9 mouse cellular contexts compared by ENCODE assay signal in genomic region chr17:78935857-78936256, GRCm38 (mm10). TPM values are rescaled to one million over a fixed set of nuclear protein-coding genes. Genes with fewer than 3 reads are reported as not detected.
DNase-seq lines count a peak whose midpoint lies in the region; ATAC-seq and TF ChIP-seq lines count a peak whose summit lies in the region.
"Had no signal": no experiment of that assay in that cellular context is flagged by ENCODE, and none has a peak within 500 bp of the region (broad histone marks: within the 10 kb centered on the region; RNA-seq: fewer than 3 reads in every experiment).

No protein-coding gene starts in this region.

- no peaks in the 10 kb centered on the region for H3K9me3 ChIP-seq in embryonic facial prominence, embryonic 13.5 days
- H3K9me3 ChIP-seq in limb, embryonic 10.5 days (replicated peaks) = no peaks in the 10 kb centered on the region
- no peaks in the 10 kb centered on the region for H3K9me3 ChIP-seq in neural tube, embryonic 14.5 days (ENCODE audit: control insufficient read depth, low read length)

- intact Hi-C loops in left cerebral cortex, postnatal 25 days (cut with DNase I) = loop anchor here (5.0 kb wide), 1 partner anchor 99 kb away; the partner anchor contains the start of genes Gpatch11 and Heatr5b

- no peak for TF ChIP-seq POLR2A in liver, adult 2 months (IDR thresholded peaks at IDR 0.05; ENCODE audit: extremely low read depth, insufficient read depth, low read length)

- TF ChIP-seq CTCF in liver, adult 2 months (IDR thresholded peaks at IDR 0.05; ENCODE audit: low read depth, low read length) = no peak

- peaks cover 9% of the 10 kb centered on the region; the same call in 1 of the 2 replicates for H3K79me2 ChIP-seq in liver, adult 2 months (ENCODE audit: control insufficient read depth, insufficient read depth, low read length)

- H3K27ac ChIP-seq in liver, adult 2 months (replicated peaks; ENCODE audit: insufficient read depth, low read depth, low read length) = no peak overlapping the region
- no peak overlapping the region for H3K27ac ChIP-seq in embryonic facial prominence, embryonic 13.5 days
- no peak overlapping the region for H3K27ac ChIP-seq in limb, embryonic 10.5 days
- H3K27ac ChIP-seq in neural tube, embryonic 14.5 days (ENCODE audit: low read depth, low read length) = no peak overlapping the region

- H3K36me3 ChIP-seq in liver, adult 2 months (ENCODE audit: control insufficient read depth, insufficient read depth, low read length) = peaks cover 33% of the 10 kb centered on the region
- H3K36me3 ChIP-seq in embryonic facial prominence, embryonic 13.5 days = peaks cover 50% of the 10 kb centered on the region
- peaks cover 50% of the 10 kb centered on the region for H3K36me3 ChIP-seq in limb, embryonic 10.5 days
- H3K36me3 ChIP-seq in neural tube, embryonic 14.5 days (ENCODE audit: control insufficient read depth, insufficient read depth, low read length) = peaks cover 35% of the 10 kb centered on the region

- H3K4me2 ChIP-seq in embryonic facial prominence, embryonic 13.5 days = peak overlapping the region; percentile 81
- H3K4me2 ChIP-seq in neural tube, embryonic 14.5 days (ENCODE audit: low read depth, low read length) = peak overlapping the region; percentile 78

- H3K4me1 ChIP-seq in liver, adult 2 months (ENCODE audit: control insufficient read depth, insufficient read depth, low read length) = peaks cover 2% of the 10 kb centered on the region
- H3K4me1 ChIP-seq in embryonic facial prominence, embryonic 13.5 days = peaks cover 19% of the 10 kb centered on the region
- peaks cover 11% of the 10 kb centered on the region for H3K4me1 ChIP-seq in limb, embryonic 10.5 days
- peaks cover 11% of the 10 kb centered on the region; the same call in 1 of the 2 replicates for H3K4me1 ChIP-seq in neural tube, embryonic 14.5 days (ENCODE audit: control insufficient read depth, insufficient read depth, low read length)

- no peak for DNase-seq in liver, adult 2 months (ENCODE audit: extremely low read depth, low read depth, low spot score)
- no peak for DNase-seq in liver
- DNase-seq in limb, embryonic 10.5 days (ENCODE audit: low spot score) = no peak
- DNase-seq in left cerebral cortex, postnatal 25 days (ENCODE audit: low spot score in 2 of 2) = no peak
- DNase-seq in kidney, adult 18-20 months = no peak
- no peak for DNase-seq in cerebellum, adult 11-12 months

- no peaks in the 10 kb centered on the region for H3K27me3 ChIP-seq in liver, adult 2 months (ENCODE audit: control insufficient read depth, insufficient read depth, low read length)
- no peaks in the 10 kb centered on the region for H3K27me3 ChIP-seq in embryonic facial prominence, embryonic 13.5 days
- H3K27me3 ChIP-seq in limb, embryonic 10.5 days (ENCODE audit: low read depth, poor library complexity, severe bottlenecking) = no peaks in the 10 kb centered on the region
- H3K27me3 ChIP-seq in neural tube, embryonic 14.5 days (ENCODE audit: control insufficient read depth, insufficient read depth, low read length) = no peaks in the 10 kb centered on the region

- no peak for ATAC-seq in embryonic facial prominence, embryonic 13.5 days (ENCODE audit: insufficient number of reproducible peaks, insufficient read depth, low FRiP score, low TSS enrichment, low read depth)
- ATAC-seq in neural tube, embryonic 14.5 days (ENCODE audit: low read depth) = no peak

- peak overlapping the region; percentile 85; the same call in 1 of the 2 replicates for H3K4me3 ChIP-seq in liver, adult 2 months (ENCODE audit: insufficient read depth, low read depth, low read length)
- peak overlapping the region; percentile 93 for H3K4me3 ChIP-seq in embryonic facial prominence, embryonic 13.5 days
- peak overlapping the region; percentile 77 for H3K4me3 ChIP-seq in limb, embryonic 10.5 days
- peak overlapping the region; percentile 48 for H3K4me3 ChIP-seq in neural tube, embryonic 14.5 days (ENCODE audit: low read depth, low read length)

- 84% methylated on average over 2 of the region's 2 CpGs for WGBS in liver, adult 2 months
- 82% methylated on average over 2 of the region's 2 CpGs for WGBS in embryonic facial prominence, embryonic 13.5 days
- 88% methylated on average over 2 of the region's 2 CpGs for WGBS in limb, embryonic 10.5 days
- 86% methylated on average over 2 of the region's 2 CpGs for WGBS in neural tube, embryonic 14.5 days

- no peak overlapping the region; the same call in 1 of the 2 replicates for H3K9ac ChIP-seq in liver, adult 2 months (ENCODE audit: low read depth, low read length)
- H3K9ac ChIP-seq in embryonic facial prominence, embryonic 13.5 days = peak overlapping the region; percentile 85
- no peak overlapping the region for H3K9ac ChIP-seq in neural tube, embryonic 14.5 days (replicated peaks; ENCODE audit: low read depth, low read length)

RNA-seq across cellular contexts. Expression of gene Cebpz, which starts 1.0 kb away (rescaled TPM):
- total RNA-seq in liver, adult 2 months (2014; rRNA removed) = 17.7 and 19.0 TPM in 2 replicates
- 3.2 and 4.4 TPM in 2 replicates for polyA plus RNA-seq in liver, adult 2 months (2012; rRNA removed)
- polyA plus RNA-seq in embryonic facial prominence, embryonic 13.5 days (2015; fragmentation: Nextera tagmentation; extraction: Ambion mirVana) = 75.3 and 78.3 TPM in 2 replicates
- 53.8 and 56.1 TPM in 2 replicates for polyA plus RNA-seq in limb, embryonic 10.5 days (2016; fragmentation: Nextera tagmentation; extraction: Ambion mirVana)
- polyA plus RNA-seq in neural tube, embryonic 14.5 days (2014; fragmentation: Nextera tagmentation; extraction: Ambion mirVana) = 43.5 and 45.3 TPM in 2 replicates
- 10 to 100 TPM; 30.1 to 31.9 TPM for total RNA-seq in left cerebral cortex, postnatal 25 days (2021)

RNA-seq across cellular contexts. Expression of gene Ndufaf7, which starts 1.1 kb away (rescaled TPM):
- 14.6 and 17.3 TPM in 2 replicates for total RNA-seq in liver, adult 2 months (2014; rRNA removed)
- polyA plus RNA-seq in liver, adult 2 months (2012; rRNA removed) = 5.5 and 5.7 TPM in 2 replicates
- 60.5 and 65.5 TPM in 2 replicates for polyA plus RNA-seq in embryonic facial prominence, embryonic 13.5 days (2015; fragmentation: Nextera tagmentation; extraction: Ambion mirVana)
- 47.9 and 48.2 TPM in 2 replicates for polyA plus RNA-seq in limb, embryonic 10.5 days (2016; fragmentation: Nextera tagmentation; extraction: Ambion mirVana)
- 62.5 and 68.8 TPM in 2 replicates for polyA plus RNA-seq in neural tube, embryonic 14.5 days (2014; fragmentation: Nextera tagmentation; extraction: Ambion mirVana)
- total RNA-seq in left cerebral cortex, postnatal 25 days (2021) = 10 to 100 TPM; 51.0 to 64.2 TPM

RNA-seq across cellular contexts. Expression of gene Cebpzos, which starts 19.6 kb away (rescaled TPM):
- 18.4 and 29.2 TPM in 2 replicates for total RNA-seq in liver, adult 2 months (2014; rRNA removed)
- polyA plus RNA-seq in liver, adult 2 months (2012; rRNA removed) = 9.6 and 11.0 TPM in 2 replicates
- 119 and 125 TPM in 2 replicates for polyA plus RNA-seq in embryonic facial prominence, embryonic 13.5 days (2015; fragmentation: Nextera tagmentation; extraction: Ambion mirVana)
- polyA plus RNA-seq in limb, embryonic 10.5 days (2016; fragmentation: Nextera tagmentation; extraction: Ambion mirVana) = 87.0 and 91.3 TPM in 2 replicates
- polyA plus RNA-seq in neural tube, embryonic 14.5 days (2014; fragmentation: Nextera tagmentation; extraction: Ambion mirVana) = 114 and 118 TPM in 2 replicates
- total RNA-seq in left cerebral cortex, postnatal 25 days (2021) = 10 to 100 TPM; 29.6 to 32.8 TPM

RNA-seq across cellular contexts. Expression of gene Sult6b1, which starts 29.1 kb away (rescaled TPM):
- total RNA-seq in liver, adult 2 months (2014; rRNA removed) = not detected in 2 replicates
- not detected in 2 replicates for polyA plus RNA-seq in liver, adult 2 months (2012; rRNA removed)
- polyA plus RNA-seq in embryonic facial prominence, embryonic 13.5 days (2015; fragmentation: Nextera tagmentation; extraction: Ambion mirVana) = 0.10 and 0.22 TPM in 2 replicates
- polyA plus RNA-seq in limb, embryonic 10.5 days (2016; fragmentation: Nextera tagmentation; extraction: Ambion mirVana) = 0.06 and 0.13 TPM in 2 replicates
- not detected in 2 replicates for polyA plus RNA-seq in neural tube, embryonic 14.5 days (2014; fragmentation: Nextera tagmentation; extraction: Ambion mirVana)
- not detected for total RNA-seq in left cerebral cortex, postnatal 25 days (2021)
- total RNA-seq: hematopoietic stem cell, adult 5-6 weeks had no signal

RNA-seq across cellular contexts. Expression of gene Eif2ak2, which starts 53.5 kb away (rescaled TPM):
- total RNA-seq in liver, adult 2 months (2014; rRNA removed) = 11.1 and 15.3 TPM in 2 replicates
- polyA plus RNA-seq in liver, adult 2 months (2012; rRNA removed) = 2.3 and 2.5 TPM in 2 replicates
- 15.4 and 16.2 TPM in 2 replicates for polyA plus RNA-seq in embryonic facial prominence, embryonic 13.5 days (2015; fragmentation: Nextera tagmentation; extraction: Ambion mirVana)
- 6.9 and 9.9 TPM in 2 replicates for polyA plus RNA-seq in limb, embryonic 10.5 days (2016; fragmentation: Nextera tagmentation; extraction: Ambion mirVana)
- polyA plus RNA-seq in neural tube, embryonic 14.5 days (2014; fragmentation: Nextera tagmentation; extraction: Ambion mirVana) = 1.3 and 2.8 TPM in 2 replicates
- total RNA-seq in left cerebral cortex, postnatal 25 days (2021) = 1 to 10 TPM; 3.5 to 4.5 TPM
